Mouse (Mus musculus) megakaryocyte, embryonic 14.5 days (primary cell): ENCODE measurements around the gene Inpp4b.

ENCODE experiments used
- FLI1 ChIP-seq: IDR thresholded peaks from 2 replicates; pipeline ENCODE4 v1.6.1; 2012; ENCODE audit warnings: low read length, inconsistent platforms, mixed read lengths
- GATA1 ChIP-seq: IDR thresholded peaks from 3 replicates; pipeline ENCODE4 v1.6.1; 2012; ENCODE audit warnings: mixed read lengths, low read length, inconsistent platforms, borderline replicate concordance

DNA sequence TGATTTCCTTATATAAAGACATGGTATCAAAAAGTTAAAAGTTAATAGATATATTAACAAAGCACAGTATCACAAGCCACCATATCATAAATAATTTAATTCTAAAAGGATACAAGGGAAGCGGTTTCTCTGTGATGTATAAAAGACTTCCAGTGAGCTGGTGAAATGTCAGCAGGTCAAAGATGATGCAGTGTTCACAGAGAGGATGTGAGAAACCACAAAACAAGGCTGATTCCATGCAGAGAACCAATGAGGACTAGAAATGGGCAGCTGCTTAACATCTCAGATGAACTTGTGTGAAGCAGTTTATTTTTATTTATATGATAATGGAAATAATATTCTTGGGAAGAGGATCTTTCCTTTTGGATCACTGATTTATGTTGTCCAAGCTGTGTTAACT lies 359.7 kb downstream of the Inpp4b start:
- TF ChIP-seq GATA1 (no peak), FLI1 (no peak)
